Mouse (Mus musculus): Measurements from ENCODE around the gene Clp1. TPM values are rescaled to one million over a fixed set of nuclear protein-coding genes. Genes with fewer than 3 reads are reported as not detected.
A peak's percentile ranks its signal among the peaks of the same experiment; 100 is the strongest.
"Not testable (repeated sequence)": the region's sequence is repeated elsewhere in the genome, so short reads cannot be mapped to it uniquely, and the experiment has no call there.

The Clp1 gene
- polyA plus RNA-seq, 1 experiment from 2014 or later = 34.5 TPM

GRCm38 (mm10) chr2:84734919-84735318 lies 7.8 kb upstream of the Clp1 start:
- Histone ChIP-seq H3K4me1 (ENCODE audit: control insufficient read depth, insufficient read depth, low read length) (peaks cover 56% of the 10 kb centered on the region), H3K27ac (ENCODE audit: low read depth, low read length) (no peak overlapping the region), H3K9ac (ENCODE audit: low read depth, low read length) (peak overlapping the region; percentile 42), H3K27me3 (ENCODE audit: control insufficient read depth, insufficient read depth, low read length) (no peaks in the 10 kb centered on the region), H3K4me3 (ENCODE audit: low read length) (peak overlapping the region; percentile 42), H3K9me3 (ENCODE audit: control insufficient read depth, low read length) (no peaks in the 10 kb centered on the region), H3K4me2 (replicated peaks; ENCODE audit: low read depth, low read length) (peak overlapping the region; percentile 46), H3K36me3 (ENCODE audit: control insufficient read depth, insufficient read depth, low read length) (peaks cover 3% of the 10 kb centered on the region; the same call in 1 of the 2 replicates)
- ATAC-seq (ENCODE audit: low FRiP score, low TSS enrichment) = no peak
- WGBS = 3% methylated on average over 2 of the region's 2 CpGs

DNA sequence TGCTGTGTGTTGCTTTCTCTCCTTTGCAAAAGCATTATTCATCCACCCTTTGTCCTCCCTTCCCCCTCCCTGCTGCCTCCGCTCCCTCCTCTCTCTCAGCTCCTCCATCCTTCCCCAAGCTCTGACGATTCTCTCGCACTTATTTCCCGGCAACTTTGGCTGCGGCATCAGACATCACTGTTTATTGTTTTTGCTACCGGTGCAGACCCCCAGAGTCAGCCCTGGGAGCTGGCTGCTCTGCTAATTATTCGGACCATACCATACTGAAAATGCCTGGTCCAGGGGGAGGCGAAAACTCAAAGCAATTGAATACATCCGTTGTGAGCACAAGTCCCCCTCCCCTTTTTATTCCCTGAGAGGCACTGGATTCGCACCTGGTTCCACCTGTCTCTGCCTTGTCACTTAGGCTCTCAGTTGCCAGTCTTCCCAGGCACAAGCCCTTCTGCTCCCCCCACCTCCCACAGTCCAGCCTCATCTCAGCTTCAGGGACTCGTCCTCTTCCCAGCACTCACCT lies 7.3 kb upstream of the Clp1 start:
- H3K4me2 ChIP-seq (replicated peaks; ENCODE audit: low read depth, low read length) = peak overlapping the region; percentile 46
- H3K27me3 ChIP-seq (ENCODE audit: control insufficient read depth, insufficient read depth, low read length) = no peaks in the 10 kb centered on the region
- H3K4me3 ChIP-seq (ENCODE audit: low read length) = peak overlapping the region; percentile 42
- ATAC-seq (ENCODE audit: low FRiP score, low TSS enrichment) = 0 out of 2 replicates have a peak, but pooled peaks have one; percentile 3
- peaks cover 54% of the 10 kb centered on the region for H3K4me1 ChIP-seq (ENCODE audit: control insufficient read depth, insufficient read depth, low read length)
- no peaks in the 10 kb centered on the region for H3K36me3 ChIP-seq (ENCODE audit: control insufficient read depth, insufficient read depth, low read length)
- H3K9ac ChIP-seq (ENCODE audit: low read depth, low read length) = peak overlapping the region; percentile 42
- H3K9me3 ChIP-seq (ENCODE audit: control insufficient read depth, low read length) = no peaks in the 10 kb centered on the region
- under 1% methylated on average over 11 of the region's 11 CpGs for WGBS
- H3K27ac ChIP-seq (ENCODE audit: low read depth, low read length) = peak overlapping the region; percentile 2; the same call in 1 of the 2 replicates

- Histone ChIP-seq H3K4me2 (replicated peaks; ENCODE audit: low read depth, low read length) (peak within 1 kb of the TSS; percentile 46), H3K36me3 (ENCODE audit: control insufficient read depth, insufficient read depth, low read length) (no peaks in the 10 kb centered on the region), H3K27ac (ENCODE audit: low read depth, low read length) (peak within 1 kb of the TSS; percentile 2; the same call in 1 of the 2 replicates), H3K27me3 (ENCODE audit: control insufficient read depth, insufficient read depth, low read length) (no peaks in the 10 kb centered on the region), H3K9me3 (ENCODE audit: control insufficient read depth, low read length) (no peaks in the 10 kb centered on the region), H3K4me1 (ENCODE audit: control insufficient read depth, insufficient read depth, low read length) (peaks cover 48% of the 10 kb centered on the region), H3K9ac (ENCODE audit: low read depth, low read length) (peak within 1 kb of the TSS; percentile 42), H3K4me3 (ENCODE audit: low read length) (peak within 1 kb of the TSS; percentile 42)
- WGBS = 2% methylated on average over 8 of the region's 8 CpGs
- peak; percentile 17 for ATAC-seq (ENCODE audit: low FRiP score, low TSS enrichment)
Measured at GRCm38 (mm10) chr2:84733579-84734300, 6.6 kb upstream of the Clp1 start, which contains the start of gene Ypel4. Gene Ypel4 (plus strand): TSS chr2:84734058.

DNA sequence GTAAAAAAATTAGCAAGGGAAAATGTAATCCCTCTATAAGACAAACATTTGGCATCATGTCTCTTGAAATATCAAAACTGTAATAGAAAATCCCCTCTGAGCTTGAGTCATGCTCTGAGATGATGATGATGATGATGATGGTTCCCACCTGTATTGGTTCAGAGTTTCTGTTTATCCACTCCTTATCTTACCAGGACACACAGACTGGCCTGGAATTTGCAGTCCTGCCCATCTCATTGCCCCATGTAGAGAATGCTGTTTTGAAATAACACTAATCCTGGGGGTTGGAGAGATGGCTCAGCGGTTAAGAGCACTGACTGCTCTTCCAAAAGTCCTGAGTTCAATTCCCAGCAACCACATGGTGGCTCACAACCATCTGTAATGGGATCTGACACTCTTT lies 5.2 kb upstream of the Clp1 start:
- 72% methylated on average over 1 of the region's 1 CpGs for WGBS
- no peaks in the 10 kb centered on the region for H3K9me3 ChIP-seq (ENCODE audit: control insufficient read depth, low read length)
- no peak overlapping the region for H3K27ac ChIP-seq (ENCODE audit: low read depth, low read length)
- peaks cover 34% of the 10 kb centered on the region for H3K4me1 ChIP-seq (ENCODE audit: control insufficient read depth, insufficient read depth, low read length)
- H3K4me2 ChIP-seq (replicated peaks; ENCODE audit: low read depth, low read length) = no peak overlapping the region
- ATAC-seq (ENCODE audit: low FRiP score, low TSS enrichment) = no peak
- H3K36me3 ChIP-seq (ENCODE audit: control insufficient read depth, insufficient read depth, low read length) = no peaks in the 10 kb centered on the region
- no peak overlapping the region for H3K9ac ChIP-seq (ENCODE audit: low read depth, low read length)
- H3K27me3 ChIP-seq (ENCODE audit: control insufficient read depth, insufficient read depth, low read length) = no peaks in the 10 kb centered on the region
- H3K4me3 ChIP-seq (ENCODE audit: low read length) = no peak overlapping the region

DNA sequence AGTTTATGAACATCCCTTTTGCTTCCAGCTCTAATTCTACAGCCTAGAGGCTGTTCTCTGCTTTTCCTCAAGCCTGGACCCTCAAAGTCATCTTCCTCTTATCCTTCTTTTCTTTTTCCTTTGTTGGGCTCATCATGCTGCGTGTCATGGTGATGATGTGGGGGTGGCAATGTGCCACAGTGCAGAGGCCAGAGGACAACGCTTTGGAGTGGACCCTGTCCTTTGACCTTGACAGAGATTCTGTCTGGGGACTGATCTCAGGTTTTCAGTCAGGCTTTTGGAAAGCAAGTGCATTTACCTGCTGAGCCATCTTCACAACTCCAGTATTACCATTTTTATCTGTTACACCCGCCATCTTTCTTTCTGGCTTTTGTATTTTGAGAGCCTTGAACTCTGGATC lies 4.1 kb upstream of the Clp1 start:
- ATAC-seq (ENCODE audit: low FRiP score, low TSS enrichment) = no peak
- WGBS = 79% methylated on average over 3 of the region's 3 CpGs
- no peak overlapping the region for H3K4me3 ChIP-seq (ENCODE audit: low read length)

GRCm38 (mm10) chr2:84728191-84728590 lies 1.0 kb upstream of the Clp1 start:
- H3K4me1 ChIP-seq (ENCODE audit: control insufficient read depth, insufficient read depth, low read length); H3K4me3 ChIP-seq (ENCODE audit: low read length); H3K9me3 ChIP-seq (ENCODE audit: control insufficient read depth, low read length); H3K9ac ChIP-seq (ENCODE audit: low read depth, low read length); ATAC-seq (ENCODE audit: low FRiP score, low TSS enrichment); H3K27ac ChIP-seq (ENCODE audit: low read depth, low read length); H3K27me3 ChIP-seq (ENCODE audit: control insufficient read depth, insufficient read depth, low read length); H3K4me2 ChIP-seq (replicated peaks; ENCODE audit: low read depth, low read length): not testable (repeated sequence)
- peaks cover 22% of the 10 kb centered on the region for H3K36me3 ChIP-seq (ENCODE audit: control insufficient read depth, insufficient read depth, low read length)
- WGBS = 81% methylated on average over 5 of the region's 5 CpGs

More for the DNA sequence above, 4.1 kb upstream of the Clp1 start:
- H3K36me3 ChIP-seq (ENCODE audit: control insufficient read depth, insufficient read depth, low read length) = no peaks in the 10 kb centered on the region
- H3K27ac ChIP-seq (ENCODE audit: low read depth, low read length) = no peak overlapping the region
- no peaks in the 10 kb centered on the region for H3K9me3 ChIP-seq (ENCODE audit: control insufficient read depth, low read length)
- H3K4me2 ChIP-seq (replicated peaks; ENCODE audit: low read depth, low read length) = no peak overlapping the region
- H3K4me1 ChIP-seq (ENCODE audit: control insufficient read depth, insufficient read depth, low read length) = peaks cover 28% of the 10 kb centered on the region
- H3K27me3 ChIP-seq (ENCODE audit: control insufficient read depth, insufficient read depth, low read length) = no peaks in the 10 kb centered on the region
- no peak overlapping the region for H3K9ac ChIP-seq (ENCODE audit: low read depth, low read length)

DNA sequence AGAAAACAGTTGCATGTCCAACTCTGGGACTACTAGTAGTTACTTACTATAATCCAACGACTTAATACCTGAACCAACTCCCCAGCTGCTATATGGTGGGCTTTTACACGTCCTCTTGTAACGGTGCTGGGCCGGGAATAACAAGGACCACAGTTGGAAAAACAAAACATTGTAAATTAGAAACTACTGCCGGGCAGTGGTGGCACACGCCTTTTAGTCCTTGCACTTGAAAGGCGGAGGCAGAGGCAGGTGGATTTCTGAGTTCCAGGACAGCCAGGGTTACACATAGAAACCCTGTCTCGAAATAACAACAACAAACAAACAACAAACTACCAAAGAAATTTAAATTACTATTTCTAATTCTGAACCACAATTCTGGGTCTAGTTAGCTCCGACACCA lies 434 bp downstream of the Clp1 start:
- H3K4me1 ChIP-seq (ENCODE audit: control insufficient read depth, insufficient read depth, low read length) = peaks cover 7% of the 10 kb centered on the region
- ATAC-seq (ENCODE audit: low FRiP score, low TSS enrichment) = peak; percentile 1; the same call in 1 of the 2 replicates
- peaks cover 25% of the 10 kb centered on the region for H3K36me3 ChIP-seq (ENCODE audit: control insufficient read depth, insufficient read depth, low read length)
- H3K9ac ChIP-seq (ENCODE audit: low read depth, low read length) = peak overlapping the region; percentile 40
- H3K4me3 ChIP-seq (ENCODE audit: low read length) = peak overlapping the region; percentile 46
- whole genome bisulfite sequencing = under 1% methylated on average over 9 of the region's 9 CpGs
- H3K27me3 ChIP-seq (ENCODE audit: control insufficient read depth, insufficient read depth, low read length) = no peaks in the 10 kb centered on the region
- no peak overlapping the region for H3K27ac ChIP-seq (ENCODE audit: low read depth, low read length)
- H3K9me3 ChIP-seq (ENCODE audit: control insufficient read depth, low read length) = no peaks in the 10 kb centered on the region
- peak overlapping the region; percentile 72 for H3K4me2 ChIP-seq (replicated peaks; ENCODE audit: low read depth, low read length)

DNA sequence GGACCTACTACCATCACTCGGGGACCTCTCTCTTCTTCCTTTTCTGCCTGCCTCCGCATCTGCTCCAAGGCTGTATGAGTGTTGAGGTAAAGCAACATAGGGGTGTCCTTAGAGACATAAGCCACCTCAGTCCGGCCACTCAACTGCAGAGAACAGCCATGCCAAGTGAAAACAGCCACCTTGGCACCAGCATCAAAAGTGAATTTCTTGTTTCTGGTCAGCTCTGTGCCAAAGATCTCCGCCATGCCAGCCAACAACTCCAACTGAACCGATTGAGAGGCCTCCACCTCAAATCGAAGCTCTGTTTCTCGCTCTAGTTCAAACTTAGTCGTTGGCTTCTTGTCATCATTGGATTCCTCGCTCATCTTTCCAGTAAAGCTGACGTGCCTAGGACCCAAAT lies 1.4 kb downstream of the Clp1 start:
- Histone ChIP-seq H3K4me1 (ENCODE audit: control insufficient read depth, insufficient read depth, low read length) (peaks cover 7% of the 10 kb centered on the region), H3K9me3 (ENCODE audit: control insufficient read depth, low read length) (no peaks in the 10 kb centered on the region), H3K9ac (ENCODE audit: low read depth, low read length) (no peak overlapping the region), H3K27me3 (ENCODE audit: control insufficient read depth, insufficient read depth, low read length) (no peaks in the 10 kb centered on the region), H3K27ac (ENCODE audit: low read depth, low read length) (no peak overlapping the region), H3K36me3 (ENCODE audit: control insufficient read depth, insufficient read depth, low read length) (peaks cover 25% of the 10 kb centered on the region), H3K4me2 (replicated peaks; ENCODE audit: low read depth, low read length) (no peak overlapping the region; the same call in 1 of the 2 replicates), H3K4me3 (ENCODE audit: low read length) (no peak overlapping the region)
- WGBS = 92% methylated on average over 10 of the region's 10 CpGs
- ATAC-seq (ENCODE audit: low FRiP score, low TSS enrichment) = no peak

DNA sequence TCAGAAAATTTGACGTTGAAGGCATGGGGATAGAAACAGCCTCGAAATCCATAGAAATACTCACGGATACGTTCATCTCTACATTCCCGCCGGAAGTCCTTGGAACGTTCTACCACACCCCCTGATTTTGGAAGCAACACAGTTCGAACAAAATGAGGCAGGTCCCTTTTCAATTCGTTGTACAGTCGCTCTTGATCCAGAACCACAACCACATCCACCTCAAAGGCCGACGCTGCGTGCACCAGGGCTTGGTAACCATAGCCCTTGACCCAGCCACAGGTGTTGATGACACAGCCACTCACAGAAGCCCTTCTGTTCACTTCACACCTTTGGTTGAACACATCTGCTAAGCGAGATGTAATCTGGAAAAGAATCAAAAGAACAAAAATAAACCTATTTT lies 3.3 kb downstream of the Clp1 start:
- H3K4me3 ChIP-seq (ENCODE audit: low read length) = no peak overlapping the region
- no peaks in the 10 kb centered on the region for H3K9me3 ChIP-seq (ENCODE audit: control insufficient read depth, low read length)
- H3K9ac ChIP-seq (ENCODE audit: low read depth, low read length) = no peak overlapping the region
- no peak overlapping the region for H3K4me2 ChIP-seq (replicated peaks; ENCODE audit: low read depth, low read length)
- H3K36me3 ChIP-seq (ENCODE audit: control insufficient read depth, insufficient read depth, low read length) = peaks cover 25% of the 10 kb centered on the region
- no peak for ATAC-seq (ENCODE audit: low FRiP score, low TSS enrichment)
- H3K27ac ChIP-seq (ENCODE audit: low read depth, low read length) = no peak overlapping the region
- H3K4me1 ChIP-seq (ENCODE audit: control insufficient read depth, insufficient read depth, low read length) = peaks cover 7% of the 10 kb centered on the region
- WGBS = 96% methylated on average over 14 of the region's 14 CpGs
- H3K27me3 ChIP-seq (ENCODE audit: control insufficient read depth, insufficient read depth, low read length) = no peaks in the 10 kb centered on the region
